Mouse (Mus musculus) cerebellum, adult 9-10 months (tissue): Measurements from ENCODE around the gene Gramd4.

Experiments
- DNase-seq: peaks from one replicate; pipeline ENCODE4 v3.0.0; 2022

The Gramd4 gene

GRCm38 (mm10) chr15:86057413-86057812, at the start of gene Gramd4:
Gramd4 (plus strand) TSS chr15:86057695.
- peak; percentile 92 for DNase-seq

- DNase-seq: no peak
Measured at GRCm38 (mm10) chr15:86013130-86013529, 44.4 kb upstream of the Gramd4 start.

GRCm38 (mm10) chr15:86013656-86014055, 43.8 kb upstream of the Gramd4 start:
- no peak for DNase-seq

GRCm38 (mm10) chr15:86015026-86015425, 42.5 kb upstream of the Gramd4 start:
- no peak for DNase-seq

- DNase-seq: no peak
Measured at GRCm38 (mm10) chr15:86015860-86016541, 41.5 kb upstream of the Gramd4 start.

- no peak for DNase-seq
Measured at GRCm38 (mm10) chr15:86017336-86017735, 40.2 kb upstream of the Gramd4 start.

- no peak for DNase-seq
Measured at GRCm38 (mm10) chr15:86018753-86019512, 38.6 kb upstream of the Gramd4 start.

GRCm38 (mm10) chr15:86020008-86020407, 37.5 kb upstream of the Gramd4 start:
- no peak for DNase-seq

GRCm38 (mm10) chr15:86021301-86021700, 36.2 kb upstream of the Gramd4 start:
- DNase-seq: no peak

- DNase-seq: no peak
Measured at GRCm38 (mm10) chr15:86021971-86022370, 35.5 kb upstream of the Gramd4 start.

GRCm38 (mm10) chr15:86027871-86028270, 29.6 kb upstream of the Gramd4 start:
- DNase-seq: no peak

GRCm38 (mm10) chr15:86029981-86030380, 27.5 kb upstream of the Gramd4 start:
- DNase-seq: no peak

- no peak for DNase-seq
Measured at GRCm38 (mm10) chr15:86032811-86033190, 24.7 kb upstream of the Gramd4 start.

- DNase-seq: no peak
Measured at GRCm38 (mm10) chr15:86033191-86033841, 24.2 kb upstream of the Gramd4 start, which contains the start of gene Celsr1. Celsr1 (minus strand) TSS chr15:86033777.

- DNase-seq: no peak
Measured at GRCm38 (mm10) chr15:86034021-86034523, 23.4 kb upstream of the Gramd4 start.

GRCm38 (mm10) chr15:86034781-86035360, 22.6 kb upstream of the Gramd4 start:
- no peak for DNase-seq

GRCm38 (mm10) chr15:86035913-86036312, 21.6 kb upstream of the Gramd4 start:
- DNase-seq: no peak

GRCm38 (mm10) chr15:86038802-86039201, 18.7 kb upstream of the Gramd4 start:
- DNase-seq: peak; percentile 77

- no peak for DNase-seq
Measured at GRCm38 (mm10) chr15:86041421-86041820, 16.1 kb upstream of the Gramd4 start.

- DNase-seq: no peak
Measured at GRCm38 (mm10) chr15:86042364-86042763, 15.1 kb upstream of the Gramd4 start.

GRCm38 (mm10) chr15:86049510-86049909, 8.0 kb upstream of the Gramd4 start:
- peak; percentile 38 for DNase-seq

GRCm38 (mm10) chr15:86050170-86050743, 7.2 kb upstream of the Gramd4 start:
- DNase-seq: peak; percentile 69

- no peak for DNase-seq
Measured at GRCm38 (mm10) chr15:86051152-86051551, 6.3 kb upstream of the Gramd4 start.
